Mouse (Mus musculus) liver, embryonic 14.5 days (tissue): ENCODE results near the gene Col26a1. TPM values are rescaled to one million over a fixed set of nuclear protein-coding genes. Genes with fewer than 3 reads are reported as not detected.

Source experiments
- ATAC-seq: fragments of 200-750 bp; cut with Nextera tagmentation; 2 replicates; pipeline ENCODE4 v1.8.0; 2017; ENCODE audit warnings: moderate number of reproducible peaks, mild to moderate bottlenecking, moderate library complexity; ENCODE audit not compliant: insufficient read depth
- DNase-seq, 3 experiments: peaks; one replicate each; pipeline ENCODE4 v3.0.0-alpha.2; 2012 to 2013; ENCODE audit warnings: low read depth in 3 of 3, low spot score in 3 of 3
- H3K27ac ChIP-seq: fragments of 300-500 bp; sonication (generic); 2 replicates; pipeline ENCODE4 v1.5.1; 2014; ENCODE audit warnings: moderate library complexity, mild to moderate bottlenecking, control low read depth, inconsistent platforms
- H3K27me3 ChIP-seq: fragments of 300-500 bp; sonication (generic); 2 replicates; pipeline ENCODE4 v1.6.1; 2014; ENCODE audit warnings: mild to moderate bottlenecking, low read length, moderate library complexity; ENCODE audit not compliant: control insufficient read depth, insufficient read depth
- H3K36me3 ChIP-seq: fragments of 300-500 bp; sonication (generic); replicated peaks from 2 replicates; pipeline ENCODE4 v1.6.1; 2014; ENCODE audit warnings: low read depth; ENCODE audit not compliant: control insufficient read depth, insufficient read depth
- H3K4me1 ChIP-seq, 2 experiments: fragments of 200-500 bp in 1 of 2; fragments of 300-500 bp in 1 of 2; sonication (generic) in 1 of 2; replicated peaks; 2 replicates each; pipeline ENCODE4 v1.6.1; 2012 to 2014; ENCODE audit warnings: antibody characterized with exemption in 1 of 2, inconsistent platforms in 1 of 2, low read length in 1 of 2; ENCODE audit not compliant: control insufficient read depth in 2 of 2, insufficient read depth in 2 of 2
- H3K4me2 ChIP-seq: fragments of 300-500 bp; sonication (generic); 2 replicates; pipeline ENCODE4 v1.6.1; 2014; ENCODE audit warnings: low read depth, mild to moderate bottlenecking, control low read depth, moderate library complexity
- H3K4me3 ChIP-seq, 2 experiments: fragments of 200-500 bp in 1 of 2; fragments of 300-500 bp in 1 of 2; sonication (generic) in 1 of 2; 2 replicates each; pipeline ENCODE4 v1.5.1; 2012 to 2014; ENCODE audit warnings: low read depth in 2 of 2, low read length in 2 of 2, mild to moderate bottlenecking in 2 of 2, control low read depth in 1 of 2, inconsistent platforms in 1 of 2, moderate library complexity in 1 of 2; ENCODE audit not compliant: insufficient read depth in 1 of 2
- H3K9ac ChIP-seq: fragments of 300-500 bp; sonication (generic); replicated peaks from 2 replicates; pipeline ENCODE4 v1.6.1; 2014; ENCODE audit warnings: mild to moderate bottlenecking, control low read depth, moderate library complexity
- H3K9me3 ChIP-seq: fragments of 300-500 bp; sonication (generic); 2 replicates; pipeline ENCODE4 v1.6.1; 2016; ENCODE audit warnings: low read length, mixed read lengths; ENCODE audit not compliant: control insufficient read depth
- CTCF ChIP-seq: IDR thresholded peaks from 2 replicates; pipeline ENCODE4 v1.5.1; 2016; ENCODE audit warnings: antibody characterized with exemption, low read depth, control low read depth
- EP300 ChIP-seq: IDR thresholded peaks from 2 replicates; pipeline ENCODE4 v1.6.1; 2016; ENCODE audit warnings: antibody characterized with exemption, low read depth
- WGBS: fragments of 180-500 bp; shearing (Covaris S2); extraction: QIAGEN DNeasy Blood & Tissue Kit; methylation state at CpG from one replicate; pipeline ENCODE4 v1.1.7; 2014; ENCODE audit not compliant: insufficient replicate concordance; 5-methylcytosine and 5-hydroxymethylcytosine counted together
- polyA plus RNA-seq, 2 experiments: library from polyadenylated mRNA; depleted of rRNA in 1 of 2; stranded (reverse) in 1 of 2; unstranded in 1 of 2; fragments of >200 nt; fragmentation: Nextera tagmentation in 1 of 2; extraction: Ambion mirVana in 1 of 2; gene quantifications; 2 replicates each; pipeline versions ENCODE4 v1.2.1 to v1.2.3; 2012 to 2014

The Col26a1 gene
- polyA plus RNA-seq, 2 experiments = 0.06 to 0.18 TPM

- H3K36me3 ChIP-seq = no peaks in the 10 kb centered on the region
- no peaks in the 10 kb centered on the region for H3K27me3 ChIP-seq
- no peaks in the 10 kb centered on the region for H3K9me3 ChIP-seq
- H3K27ac ChIP-seq = no peak overlapping the region
- peaks cover 0 to 7% of the 10 kb centered on the region in 2 experiments; a peak in 3 of 4 replicates for H3K4me1 ChIP-seq
- WGBS = 16% methylated on average over 17 of the region's 18 CpGs
- TF ChIP-seq CTCF (no peak), EP300 (no peak)
- H3K4me3 ChIP-seq = peak overlapping the region; percentile 68 to 92
- H3K4me2 ChIP-seq = peak overlapping the region; percentile 91
- ATAC-seq = peak; percentile 12; the same call in 1 of the 2 replicates
- no peak for DNase-seq
- H3K9ac ChIP-seq = peak overlapping the region; percentile 70
Measured at GRCm38 (mm10) chr5:136919546-136920301, 36.7 kb upstream of the Col26a1 start.

DNA sequence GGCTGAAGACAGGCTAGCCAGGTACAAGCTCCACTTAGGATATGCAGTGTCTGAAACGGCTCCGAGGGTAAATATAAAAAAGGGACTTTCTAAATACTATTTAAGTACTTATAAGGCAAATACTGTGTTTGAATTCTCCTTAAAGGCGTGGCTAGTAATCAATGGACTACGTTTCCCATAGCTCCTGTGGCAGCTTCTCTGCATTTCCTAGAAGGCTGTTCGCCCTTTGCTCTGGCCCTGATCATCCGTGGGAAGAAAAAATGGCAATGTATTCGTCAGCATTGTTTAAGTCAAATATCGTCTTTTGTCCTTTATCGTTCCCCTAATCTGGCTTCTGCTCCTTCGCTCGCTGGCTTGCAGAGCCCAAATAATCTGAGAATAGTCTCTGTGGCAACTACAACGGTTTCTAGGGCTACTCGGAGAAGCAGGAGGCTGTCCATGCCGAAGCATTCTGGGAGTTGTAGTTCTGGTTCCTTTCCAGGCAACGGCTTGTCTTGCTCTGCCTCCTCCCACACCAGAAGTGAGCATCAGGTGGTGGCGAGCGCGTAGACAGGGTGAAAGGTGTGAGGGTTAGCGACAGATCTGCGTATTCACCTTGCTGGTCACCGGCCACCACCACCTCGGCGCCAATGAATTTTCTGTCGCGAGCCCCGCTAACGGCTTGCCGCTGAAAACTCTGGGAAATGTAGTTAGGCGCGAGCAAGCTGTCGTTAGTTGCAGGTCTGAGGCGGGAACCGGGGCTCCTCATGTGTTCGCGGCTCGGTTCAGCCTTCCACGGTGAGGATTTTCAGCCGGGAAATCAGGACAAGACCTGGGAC lies 35.9 kb upstream of the Col26a1 start:
- 3% methylated on average over 38 of the region's 38 CpGs for WGBS
- H3K27ac ChIP-seq = peak overlapping the region; percentile 22; the same call in 1 of the 2 replicates

GRCm38 (mm10) chr5:136917613-136918242 lies 34.7 kb upstream of the Col26a1 start:
- TF ChIP-seq CTCF = no peak
- TF ChIP-seq EP300 = no peak

More for the DNA sequence above, 35.9 kb upstream of the Col26a1 start:
- Histone ChIP-seq H3K9ac (peak overlapping the region; percentile 70), H3K4me2 (peak overlapping the region; percentile 91), H3K36me3 (no peaks in the 10 kb centered on the region), H3K4me1 (peaks cover 0 to 7% of the 10 kb centered on the region in 2 experiments; a peak in 3 of 4 replicates), H3K4me3 (peak overlapping the region; percentile 68 to 92), H3K9me3 (no peaks in the 10 kb centered on the region), H3K27me3 (no peaks in the 10 kb centered on the region)
- DNase-seq = peak; percentile 61 to 75 (median 67)
- no peak for TF ChIP-seq EP300
- TF ChIP-seq CTCF = no peak
- ATAC-seq = peak; percentile 86

DNA sequence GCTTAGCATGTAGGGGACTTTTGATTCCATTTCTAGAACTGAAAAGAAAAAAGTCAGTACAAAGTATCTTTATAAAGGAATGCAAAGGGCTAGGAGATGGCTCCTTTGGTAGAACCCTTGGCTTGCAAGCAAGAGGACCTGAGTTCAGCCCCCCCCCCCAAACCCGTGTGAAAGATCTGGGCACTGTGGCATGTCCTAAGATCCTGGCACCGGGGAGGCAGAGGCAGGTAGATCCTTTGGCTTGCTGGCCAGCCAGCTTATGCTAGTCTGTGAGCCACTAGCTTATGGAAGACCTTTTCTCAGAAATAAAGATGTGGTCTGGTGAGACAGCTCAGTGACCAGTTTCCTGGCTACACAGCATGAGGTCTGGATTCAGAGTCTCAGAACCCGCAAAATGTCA lies 31.2 kb upstream of the Col26a1 start:
- no peaks in the 10 kb centered on the region for H3K27me3 ChIP-seq
- no peak for ATAC-seq
- H3K9me3 ChIP-seq = no peaks in the 10 kb centered on the region
- H3K9ac ChIP-seq = no peak overlapping the region
- no peak overlapping the region for H3K4me3 ChIP-seq
- no peaks in the 10 kb centered on the region for H3K36me3 ChIP-seq
- no peak for DNase-seq
- no peak overlapping the region for H3K27ac ChIP-seq
- 60% methylated on average over 3 of the region's 3 CpGs for WGBS
- no peak overlapping the region for H3K4me2 ChIP-seq
- TF ChIP-seq EP300 (no peak), CTCF (no peak)
- no peaks in the 10 kb centered on the region for H3K4me1 ChIP-seq

More at GRCm38 (mm10) chr5:136917613-136918242, 34.7 kb upstream of the Col26a1 start:
- Histone ChIP-seq H3K9me3 (no peaks in the 10 kb centered on the region), H3K9ac (no peak overlapping the region), H3K4me2 (no peak overlapping the region), H3K4me1 (peaks cover 0 to 7% of the 10 kb centered on the region in 2 experiments; a peak in 3 of 4 replicates), H3K27me3 (no peaks in the 10 kb centered on the region), H3K4me3 (no peak overlapping the region), H3K27ac (no peak overlapping the region), H3K36me3 (no peaks in the 10 kb centered on the region)
- ATAC-seq (no peak), DNase-seq (no peak)
- WGBS = 83% methylated on average over 8 of the region's 8 CpGs
